Mouse (Mus musculus): Measurements from ENCODE around the gene Acvr1. TPM values are rescaled to one million over a fixed set of nuclear protein-coding genes. Genes with fewer than 3 reads are reported as not detected.

Gene Acvr1
- polyA plus RNA-seq, 1 experiment from 2014 or later, result 6.5 TPM

DNA sequence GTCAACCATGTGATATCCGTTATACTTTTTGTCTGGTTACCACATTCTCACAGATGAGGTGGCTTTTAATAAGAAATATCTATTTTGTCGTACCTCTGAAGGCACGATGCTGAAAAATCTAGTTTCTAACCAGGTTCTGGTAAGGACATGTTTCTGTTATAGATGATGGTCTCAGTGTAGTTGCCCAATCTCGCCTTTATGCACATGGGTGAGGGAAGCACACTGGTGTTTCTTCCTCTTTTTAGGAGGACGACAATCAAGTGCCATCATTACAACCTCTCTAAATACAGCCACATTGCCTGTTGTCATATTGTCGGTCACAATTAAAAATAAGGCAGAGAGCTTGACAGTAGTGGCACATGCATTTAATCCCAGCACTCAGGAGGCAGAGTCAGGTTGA lies 32.7 kb upstream of the Acvr1 start:
- Histone ChIP-seq H3K4me3 (ENCODE audit: low read depth, low read length) (no peak overlapping the region), H3K9ac (no peak overlapping the region), H3K27me3 (ENCODE audit: insufficient read depth, low read length) (no peaks in the 10 kb centered on the region), H3K9me3 (ENCODE audit: low read depth, low read length) (no peaks in the 10 kb centered on the region), H3K4me1 (ENCODE audit: insufficient read depth) (peaks cover 4% of the 10 kb centered on the region; the same call in 1 of the 2 replicates), H3K36me3 (ENCODE audit: insufficient read depth) (no peaks in the 10 kb centered on the region), H3K4me2 (no peak overlapping the region), H3K27ac (ENCODE audit: low read depth) (no peak overlapping the region)
- no peak for ATAC-seq (ENCODE audit: insufficient read depth)
- no peak for TF ChIP-seq CTCF (IDR thresholded peaks at IDR 0.05; ENCODE audit: low read depth)
- no peak for DNase-seq
- WGBS, result 88% methylated on average over 6 of the region's 6 CpGs

DNA sequence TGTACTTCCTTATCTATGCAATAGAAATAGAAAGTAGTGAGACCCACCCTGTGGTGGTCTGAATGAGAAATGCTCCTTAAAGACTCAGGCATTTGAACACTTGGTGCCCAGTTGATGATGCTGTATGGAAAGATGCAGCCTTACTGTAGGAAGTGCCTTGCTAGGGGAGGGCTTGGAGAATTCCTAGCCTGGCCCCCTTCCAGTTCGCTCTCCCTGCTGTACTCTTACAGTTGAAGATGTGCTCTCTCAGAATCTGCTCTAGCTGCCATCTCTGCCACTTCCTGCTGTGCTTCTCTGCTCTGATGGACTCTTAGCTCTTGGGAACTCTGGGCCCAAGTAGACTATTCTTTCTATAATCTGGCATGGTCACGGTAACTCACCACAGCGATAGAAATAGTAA lies 30.6 kb upstream of the Acvr1 start:
- Histone ChIP-seq H3K9ac (no peak overlapping the region), H3K4me1 (ENCODE audit: insufficient read depth) (peaks cover 4% of the 10 kb centered on the region; the same call in 1 of the 2 replicates), H3K4me3 (ENCODE audit: low read depth, low read length) (no peak overlapping the region), H3K27me3 (ENCODE audit: insufficient read depth, low read length) (no peaks in the 10 kb centered on the region), H3K36me3 (ENCODE audit: insufficient read depth) (no peaks in the 10 kb centered on the region), H3K4me2 (no peak overlapping the region), H3K27ac (ENCODE audit: low read depth) (no peak overlapping the region), H3K9me3 (ENCODE audit: low read depth, low read length) (no peaks in the 10 kb centered on the region)
- 98% methylated on average over 3 of the region's 3 CpGs for WGBS
- no peak for ATAC-seq (ENCODE audit: insufficient read depth)
- TF ChIP-seq CTCF (IDR thresholded peaks at IDR 0.05; ENCODE audit: low read depth), result no peak
- no peak for DNase-seq

- 80% methylated on average over 17 of the region's 17 CpGs for WGBS
- H3K9me3 ChIP-seq (ENCODE audit: low read depth, low read length), result no peaks in the 10 kb centered on the region
- H3K27me3 ChIP-seq (ENCODE audit: insufficient read depth, low read length), result no peaks in the 10 kb centered on the region
- ATAC-seq (ENCODE audit: insufficient read depth) (no peak), DNase-seq (no peak)
- H3K9ac ChIP-seq, result no peak overlapping the region
- H3K4me1 ChIP-seq (ENCODE audit: insufficient read depth), result peaks cover 4% of the 10 kb centered on the region; the same call in 1 of the 2 replicates
- H3K27ac ChIP-seq (ENCODE audit: low read depth), result no peak overlapping the region
- TF ChIP-seq CTCF (IDR thresholded peaks at IDR 0.05; ENCODE audit: low read depth), result no peak
- H3K4me2 ChIP-seq, result no peak overlapping the region
- H3K4me3 ChIP-seq (ENCODE audit: low read depth, low read length), result no peak overlapping the region
- no peaks in the 10 kb centered on the region for H3K36me3 ChIP-seq (ENCODE audit: insufficient read depth)
These were observed 29.9 kb upstream of the Acvr1 start for GRCm38 (mm10) chr2:58596774-58597342.

DNA sequence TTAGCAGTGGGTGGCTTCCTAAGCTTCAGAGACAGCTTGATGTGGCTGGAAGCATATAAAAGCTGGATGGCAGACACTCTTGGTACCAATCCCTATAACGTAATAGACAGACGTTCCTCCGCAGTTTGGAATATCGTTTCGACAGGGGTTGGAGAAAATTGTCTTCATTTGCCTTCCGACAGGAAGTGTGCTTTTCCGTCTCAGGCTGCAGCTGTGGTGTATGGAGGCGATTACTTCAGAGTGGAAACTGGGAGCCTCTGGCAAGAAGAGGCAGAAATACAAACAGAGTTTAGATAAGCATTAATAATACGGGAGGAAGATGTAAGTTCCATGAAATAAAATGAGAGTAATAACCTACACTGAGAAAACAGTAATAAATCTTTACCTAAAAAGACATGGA lies 28.4 kb upstream of the Acvr1 start:
- 0 out of 2 replicates have a peak, but pooled peaks have one; percentile 22 for ATAC-seq (ENCODE audit: insufficient read depth)
- H3K4me2 ChIP-seq, result no peak overlapping the region

DNA sequence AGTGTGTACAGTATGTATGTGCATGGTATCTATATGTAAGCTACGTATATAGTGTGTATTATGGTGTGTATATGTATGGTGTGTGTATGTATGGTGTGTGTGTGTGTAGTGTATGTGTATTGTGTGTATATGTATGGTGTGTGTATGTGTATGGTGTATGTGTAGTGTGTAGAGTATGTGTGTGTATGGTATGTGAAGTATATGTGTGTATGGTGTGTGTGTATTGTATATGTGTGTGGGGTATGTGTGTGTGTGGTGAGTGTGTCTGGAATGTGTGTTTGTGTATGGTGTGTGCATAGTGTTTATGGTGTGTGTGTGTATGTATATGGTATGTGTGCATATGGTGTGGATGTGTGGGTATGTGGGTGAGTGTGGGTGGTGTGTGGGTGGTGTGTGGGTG lies 23.1 kb upstream of the Acvr1 start:
- no peak for TF ChIP-seq CTCF (IDR thresholded peaks at IDR 0.05; ENCODE audit: low read depth)
- H3K9ac ChIP-seq, result no peak overlapping the region
- ATAC-seq (ENCODE audit: insufficient read depth) (peak; percentile 33; the same call in 1 of the 2 replicates), DNase-seq (no peak)
- no peaks in the 10 kb centered on the region for H3K27me3 ChIP-seq (ENCODE audit: insufficient read depth, low read length)
- no peaks in the 10 kb centered on the region for H3K36me3 ChIP-seq (ENCODE audit: insufficient read depth)
- H3K9me3 ChIP-seq (ENCODE audit: low read depth, low read length), result no peaks in the 10 kb centered on the region
- 94% methylated on average over 1 of the region's 1 CpGs for WGBS
- H3K4me2 ChIP-seq, result no peak overlapping the region
- no peak overlapping the region for H3K4me3 ChIP-seq (ENCODE audit: low read depth, low read length)
- H3K4me1 ChIP-seq (ENCODE audit: insufficient read depth), result peaks cover 6% of the 10 kb centered on the region
- no peak overlapping the region for H3K27ac ChIP-seq (ENCODE audit: low read depth)

More for the DNA sequence above, 28.4 kb upstream of the Acvr1 start:
- H3K27ac ChIP-seq (ENCODE audit: low read depth), result peak overlapping the region; percentile 61; the same call in 1 of the 2 replicates
- no peaks in the 10 kb centered on the region for H3K36me3 ChIP-seq (ENCODE audit: insufficient read depth)
- H3K9ac ChIP-seq, result no peak overlapping the region
- no peak for TF ChIP-seq CTCF (IDR thresholded peaks at IDR 0.05; ENCODE audit: low read depth)
- H3K4me1 ChIP-seq (ENCODE audit: insufficient read depth), result peaks cover 4% of the 10 kb centered on the region; the same call in 1 of the 2 replicates
- no peak overlapping the region for H3K4me3 ChIP-seq (ENCODE audit: low read depth, low read length)
- peak; percentile 66 for DNase-seq
- H3K27me3 ChIP-seq (ENCODE audit: insufficient read depth, low read length), result no peaks in the 10 kb centered on the region
- 23% methylated on average over 9 of the region's 9 CpGs for WGBS
- H3K9me3 ChIP-seq (ENCODE audit: low read depth, low read length), result no peaks in the 10 kb centered on the region

- Histone ChIP-seq H3K27ac (ENCODE audit: low read depth) (no peak overlapping the region), H3K36me3 (ENCODE audit: insufficient read depth) (no peaks in the 10 kb centered on the region), H3K27me3 (ENCODE audit: insufficient read depth, low read length) (no peaks in the 10 kb centered on the region), H3K4me3 (ENCODE audit: low read depth, low read length) (no peak overlapping the region), H3K4me1 (ENCODE audit: insufficient read depth) (peaks cover 3% of the 10 kb centered on the region), H3K9ac (no peak overlapping the region), H3K9me3 (ENCODE audit: low read depth, low read length) (no peaks in the 10 kb centered on the region), H3K4me2 (no peak overlapping the region)
- TF ChIP-seq CTCF (IDR thresholded peaks at IDR 0.05; ENCODE audit: low read depth), result no peak
- WGBS, result 37% methylated on average over 4 of the region's 4 CpGs
- DNase-seq, result no peak
- peak; percentile 33; the same call in 1 of the 2 replicates for ATAC-seq (ENCODE audit: insufficient read depth)
These were observed 22.7 kb upstream of the Acvr1 start for GRCm38 (mm10) chr2:58589637-58590036.

DNA sequence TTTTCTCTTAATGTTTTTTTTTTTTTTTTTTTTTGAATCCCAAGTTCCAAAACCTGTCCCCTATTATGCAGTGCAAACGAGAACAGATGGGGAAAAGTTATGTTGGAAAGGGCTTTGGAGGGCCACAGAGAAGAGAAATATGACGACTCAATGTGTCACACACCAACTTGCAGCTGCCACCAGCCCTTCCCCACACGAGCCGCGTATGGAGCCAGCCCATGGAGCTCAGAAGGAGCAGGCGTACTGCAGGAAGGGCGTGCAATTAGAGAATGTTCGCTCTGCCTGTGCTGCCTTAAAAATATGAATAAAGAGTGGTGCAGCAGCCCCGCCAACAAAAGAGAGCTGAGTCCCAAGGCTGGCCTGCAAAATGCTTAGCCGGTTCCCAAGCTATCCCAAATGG lies 19.4 kb upstream of the Acvr1 start:
- H3K9me3 ChIP-seq (ENCODE audit: low read depth, low read length), result no peaks in the 10 kb centered on the region
- ATAC-seq (ENCODE audit: insufficient read depth) (peak; percentile 57; the same call in 1 of the 2 replicates), DNase-seq (peak; percentile 63)
- H3K4me3 ChIP-seq (ENCODE audit: low read depth, low read length), result no peak overlapping the region
- no peaks in the 10 kb centered on the region for H3K36me3 ChIP-seq (ENCODE audit: insufficient read depth)
- H3K4me2 ChIP-seq, result no peak overlapping the region
- H3K27ac ChIP-seq (ENCODE audit: low read depth), result no peak overlapping the region
- H3K9ac ChIP-seq, result no peak overlapping the region
- H3K27me3 ChIP-seq (ENCODE audit: insufficient read depth, low read length), result no peaks in the 10 kb centered on the region
- peaks cover 3% of the 10 kb centered on the region for H3K4me1 ChIP-seq (ENCODE audit: insufficient read depth)
- WGBS, result 39% methylated on average over 10 of the region's 10 CpGs
- no peak for TF ChIP-seq CTCF (IDR thresholded peaks at IDR 0.05; ENCODE audit: low read depth)

Data from lung, embryonic 14.5 days (tissue).